Mouse (Mus musculus) embryonic fibroblast, embryonic 13.5 days (primary cell): ENCODE data around the gene Btbd16. TPM values are rescaled to one million over a fixed set of nuclear protein-coding genes. Genes with fewer than 3 reads are reported as not detected.

Source experiments
- H3K27ac ChIP-seq: 2 replicates; pipeline ENCODE4 v1.5.1; 2012; ENCODE audit warnings: low read length, control low read depth, inconsistent platforms; ENCODE audit not compliant: insufficient read depth
- H3K4me1 ChIP-seq: 2 replicates; pipeline ENCODE4 v1.6.1; 2011; ENCODE audit warnings: low read length; ENCODE audit not compliant: control insufficient read depth, insufficient read depth
- H3K4me3 ChIP-seq: 2 replicates; pipeline ENCODE4 v1.5.1; 2011; ENCODE audit warnings: mild to moderate bottlenecking, control low read depth, low read length; ENCODE audit not compliant: insufficient read depth
- CTCF ChIP-seq: IDR thresholded peaks from 2 replicates; pipeline ENCODE4 v1.5.1; 2011; ENCODE audit warnings: mild to moderate bottlenecking, control low read depth, low read length, moderate library complexity, borderline replicate concordance; ENCODE audit not compliant: insufficient read depth
- POLR2A ChIP-seq: IDR thresholded peaks from 2 replicates; pipeline ENCODE4 v1.6.1; 2011; ENCODE audit warnings: low read depth, mild to moderate bottlenecking, control low read depth, low read length, moderate library complexity
- polyA plus RNA-seq: library from polyadenylated mRNA; stranded (reverse); fragments of >200 nt; gene quantifications from 2 replicates; pipeline ENCODE4 v1.2.4, GENCODE M21; 2011; ENCODE audit warnings: low read depth; ENCODE audit not compliant: missing spikeins, insufficient read length

Btbd16 gene
- polyA plus RNA-seq, 1 experiment = not detected

- Histone ChIP-seq H3K4me3 (no peak overlapping the region), H3K27ac (no peak overlapping the region), H3K4me1 (peaks cover 9% of the 10 kb centered on the region; the same call in 1 of the 2 replicates)
- TF ChIP-seq POLR2A (no peak), CTCF (no peak)
These were observed 84.1 kb downstream of the Btbd16 start for GRCm38 (mm10) chr7:130857973-130858372.

GRCm38 (mm10) chr7:130859926-130860325 lies 86.1 kb downstream of the Btbd16 start:
- Histone ChIP-seq H3K4me1 (peaks cover 9% of the 10 kb centered on the region; the same call in 1 of the 2 replicates), H3K4me3 (no peak overlapping the region), H3K27ac (no peak overlapping the region)
- no peak for TF ChIP-seq CTCF

GRCm38 (mm10) chr7:130860721-130861142 lies 86.9 kb downstream of the Btbd16 start:
- peaks cover 9% of the 10 kb centered on the region; the same call in 1 of the 2 replicates for H3K4me1 ChIP-seq
- no peak overlapping the region for H3K4me3 ChIP-seq
- H3K27ac ChIP-seq = peak overlapping the region; percentile 45; the same call in 1 of the 2 replicates
- no peak for TF ChIP-seq CTCF
- TF ChIP-seq POLR2A = no peak

- peaks cover 9% of the 10 kb centered on the region; the same call in 1 of the 2 replicates for H3K4me1 ChIP-seq
- no peak overlapping the region for H3K27ac ChIP-seq
- H3K4me3 ChIP-seq = no peak overlapping the region
- TF ChIP-seq CTCF (no peak), POLR2A (no peak)
These were observed 88.6 kb downstream of the Btbd16 start for GRCm38 (mm10) chr7:130862501-130862900.

- H3K4me3 ChIP-seq = no peak overlapping the region
- H3K4me1 ChIP-seq = peaks cover 9% of the 10 kb centered on the region; the same call in 1 of the 2 replicates
- H3K27ac ChIP-seq = no peak overlapping the region
- TF ChIP-seq CTCF = no peak
- TF ChIP-seq POLR2A = no peak
These were observed 90.8 kb downstream of the Btbd16 start for GRCm38 (mm10) chr7:130864711-130865110.

- Histone ChIP-seq H3K4me3 (peak within 1 kb of the TSS; percentile 97), H3K4me1 (peaks cover 6% of the 10 kb centered on the region; the same call in 1 of the 2 replicates), H3K27ac (no peak within 1 kb of the TSS; the same call in 1 of the 2 replicates)
- TF ChIP-seq CTCF (no peak), POLR2A (peak; percentile 85)
These were observed 92.0 kb downstream of the Btbd16 start, which contains the start of gene Plekha1 for GRCm38 (mm10) chr7:130865613-130866591. Gene Plekha1, plus strand, starts transcription at chr7:130865756.

GRCm38 (mm10) chr7:130866640-130867039 lies 92.8 kb downstream of the Btbd16 start:
- H3K4me1 ChIP-seq = peaks cover 1% of the 10 kb centered on the region; the same call in 1 of the 2 replicates
- no peak overlapping the region; the same call in 1 of the 2 replicates for H3K27ac ChIP-seq
- H3K4me3 ChIP-seq = peak overlapping the region; percentile 97
- TF ChIP-seq CTCF = no peak
- TF ChIP-seq POLR2A = no peak

GRCm38 (mm10) chr7:130867256-130867655 lies 93.4 kb downstream of the Btbd16 start:
- peak overlapping the region; percentile 22; the same call in 1 of the 2 replicates for H3K4me3 ChIP-seq

More at GRCm38 (mm10) chr7:130867256-130867655, 93.4 kb downstream of the Btbd16 start:
- no peaks in the 10 kb centered on the region for H3K4me1 ChIP-seq
- no peak overlapping the region for H3K27ac ChIP-seq
- TF ChIP-seq CTCF (no peak), POLR2A (no peak)

Other genes starting within 250 kb of the Btbd16 start
- gene Nsmce4a, start 201.0 kb upstream of the Btbd16 start, polyA plus RNA-seq = 55.1 and 67.9 TPM in 2 replicates
- 43.4 and 53.0 TPM in 2 replicates for gene Tacc2, start 196.6 kb upstream of the Btbd16 start, polyA plus RNA-seq
- gene Plekha1, start 91.7 kb downstream of the Btbd16 start, polyA plus RNA-seq = 56.4 and 60.8 TPM in 2 replicates
- 195 and 242 TPM in 2 replicates for gene Htra1, start 162.0 kb downstream of the Btbd16 start, polyA plus RNA-seq